Mouse (Mus musculus) sigmoid colon, adult 10 weeks (tissue): Measurements from ENCODE around the gene Apex1. TPM values are rescaled to one million over a fixed set of nuclear protein-coding genes. Genes with fewer than 3 reads are reported as not detected.

Source experiments
- polyA plus RNA-seq: library from polyadenylated mRNA; stranded (reverse); fragments of 350-450 nt; fragmentation: Illumina TruSeq; extraction: RNeasy Lipid Tissue Mini Kit (QIAGEN cat#74804); gene quantifications from one replicate; pipeline ENCODE4 v1.2.3, GENCODE M21; 2014; ENCODE audit warnings: low read depth, low replicate concordance

Apex1 gene
- 12.7 TPM for polyA plus RNA-seq

DNA sequence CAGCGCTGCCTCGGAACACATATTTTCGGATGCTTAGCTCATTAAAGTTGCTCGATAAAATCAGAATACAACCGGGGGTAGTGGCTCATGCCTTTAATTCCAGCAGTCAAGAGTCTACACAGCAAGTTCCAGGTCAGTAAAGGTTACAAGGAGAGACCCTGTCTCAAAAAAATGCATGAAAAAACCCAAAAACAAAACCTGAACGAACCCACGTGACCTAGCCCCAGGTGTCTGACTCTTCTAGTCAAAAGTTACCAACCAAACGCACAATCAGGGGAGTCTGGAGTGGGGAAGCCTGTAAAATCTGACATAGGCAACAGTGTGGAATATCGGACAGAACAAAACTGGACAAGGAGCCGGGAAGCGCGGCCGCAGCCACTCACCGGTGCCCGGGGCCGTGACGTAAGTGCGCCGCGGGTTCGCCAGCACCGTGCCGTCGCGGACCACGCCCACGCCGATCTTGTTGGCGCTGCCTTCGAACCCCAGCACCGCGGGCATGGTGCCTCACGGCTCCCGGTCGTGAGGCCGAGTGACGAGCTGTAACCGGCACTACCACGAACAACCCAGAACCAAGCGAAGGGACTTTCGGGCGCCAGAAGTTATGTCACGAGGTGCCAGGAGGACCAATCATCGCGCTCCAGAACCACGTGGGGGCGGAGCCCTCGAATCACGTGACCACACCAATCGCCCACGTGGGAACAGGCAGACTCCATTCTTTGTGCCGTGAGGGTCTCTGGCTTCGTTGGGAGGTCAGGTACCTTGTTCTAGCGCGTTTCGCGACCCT lies at the start of gene Apex1, which contains the start of gene Osgep:
Gene Apex1 (plus strand): TSS at position 688 of the 784 bp plus-strand sequence.
Gene Osgep (minus strand): TSS at position 613 of the 784 bp plus-strand sequence.

DNA sequence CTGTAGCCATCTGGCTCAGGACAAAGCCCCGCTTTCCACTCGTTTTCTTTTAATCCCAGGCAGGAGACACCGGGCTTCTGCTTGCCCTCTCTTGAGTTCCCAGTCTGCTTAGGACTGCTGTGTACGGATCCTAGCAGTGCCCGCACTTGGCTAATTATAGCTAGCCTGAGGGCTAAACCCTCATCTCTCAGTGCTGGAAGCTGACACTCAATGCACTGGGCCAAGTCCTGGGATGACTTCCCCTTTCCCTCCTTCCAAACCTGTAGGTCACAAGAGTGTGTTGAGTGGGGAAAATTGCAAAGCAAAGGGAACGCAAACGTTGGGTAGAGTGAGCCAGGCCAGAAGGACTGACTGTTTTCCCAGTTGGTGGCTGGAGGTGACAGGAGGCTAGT lies 27.4 kb upstream of the Apex1 start, which contains the start of gene Klhl33:
Gene Klhl33 (minus strand): TSS at position 134 of the 392 bp plus-strand sequence.

DNA sequence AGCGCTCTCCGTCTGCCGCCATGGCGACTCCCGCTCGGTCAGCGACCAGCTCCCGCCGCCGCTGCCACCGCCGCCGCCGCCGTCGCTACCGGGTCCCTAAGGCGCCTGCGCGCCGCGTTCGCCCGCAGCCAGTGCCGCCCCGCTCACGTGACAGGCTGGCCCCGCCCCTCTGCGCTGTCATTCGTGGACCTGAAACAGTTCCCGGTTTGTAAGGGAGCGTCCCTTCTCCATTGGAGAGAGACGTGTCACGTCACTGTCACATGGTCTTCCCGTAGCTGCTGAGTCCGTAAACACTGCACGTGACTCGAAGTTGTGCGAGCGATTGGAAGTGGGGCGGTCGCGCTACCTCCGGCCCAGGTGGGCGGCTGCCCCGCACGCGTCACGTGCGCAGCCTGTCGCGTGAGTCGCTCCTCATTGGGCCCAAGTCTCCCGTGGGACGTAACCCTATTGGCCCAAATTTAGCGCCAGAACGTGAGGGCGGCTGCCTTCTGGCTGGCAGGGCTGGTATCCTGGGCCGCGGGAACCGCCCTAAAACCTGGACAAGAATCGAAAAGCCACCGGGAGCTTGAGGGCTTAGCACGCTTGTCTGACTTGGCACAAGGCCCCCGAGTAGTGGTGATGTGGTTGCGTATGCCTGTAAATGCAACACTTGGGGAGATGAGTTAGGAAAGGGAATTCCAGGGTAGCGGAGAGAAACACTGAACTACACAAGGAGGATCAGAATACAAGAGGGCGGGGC lies 6.2 kb downstream of the Apex1 start, which contains the start of the genes Pip4p1 and Pnp:
Gene Pip4p1 (minus strand): TSS at position 103 of the 739 bp plus-strand sequence.
Gene Pnp (plus strand): TSS at position 329 of the 739 bp plus-strand sequence.

DNA sequence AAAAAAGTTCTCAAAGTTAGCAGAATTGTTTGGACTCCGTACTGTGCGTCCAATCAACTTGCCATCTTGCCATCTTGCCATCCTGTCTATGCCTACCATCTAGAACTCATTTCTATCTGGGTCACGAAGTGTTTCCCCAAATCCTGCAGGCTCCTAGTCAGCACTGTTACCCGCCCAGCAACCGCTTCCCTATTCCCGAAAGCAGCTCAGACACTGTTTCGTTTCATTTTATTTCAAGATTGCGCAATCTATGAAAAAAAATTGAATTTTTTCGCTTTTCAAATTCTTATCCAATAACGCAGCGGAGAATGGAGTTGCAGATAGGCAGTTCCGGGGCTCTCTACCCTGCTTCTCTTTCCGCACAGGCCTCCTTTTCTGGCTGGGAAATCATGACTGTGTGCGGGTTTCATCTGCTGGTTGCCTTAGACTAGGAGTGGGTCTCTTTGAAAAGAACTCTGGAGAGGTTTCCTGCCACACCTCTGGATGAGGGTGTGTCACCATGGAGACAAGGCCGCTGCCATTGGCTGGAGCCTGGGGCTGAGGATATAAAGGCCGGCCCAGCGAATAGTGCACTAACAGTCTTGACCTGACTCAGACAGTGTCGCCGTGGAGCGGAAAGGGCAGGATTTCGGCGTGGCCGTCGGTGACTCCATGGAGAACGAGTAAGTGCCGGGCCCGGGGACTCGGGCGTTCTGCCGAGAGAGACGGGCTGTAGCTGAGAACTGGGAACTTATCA lies 19.3 kb downstream of the Apex1 start, which contains the start of gene Gm49342:
Gene Gm49342 (plus strand): TSS at position 586 of the 736 bp plus-strand sequence.

DNA sequence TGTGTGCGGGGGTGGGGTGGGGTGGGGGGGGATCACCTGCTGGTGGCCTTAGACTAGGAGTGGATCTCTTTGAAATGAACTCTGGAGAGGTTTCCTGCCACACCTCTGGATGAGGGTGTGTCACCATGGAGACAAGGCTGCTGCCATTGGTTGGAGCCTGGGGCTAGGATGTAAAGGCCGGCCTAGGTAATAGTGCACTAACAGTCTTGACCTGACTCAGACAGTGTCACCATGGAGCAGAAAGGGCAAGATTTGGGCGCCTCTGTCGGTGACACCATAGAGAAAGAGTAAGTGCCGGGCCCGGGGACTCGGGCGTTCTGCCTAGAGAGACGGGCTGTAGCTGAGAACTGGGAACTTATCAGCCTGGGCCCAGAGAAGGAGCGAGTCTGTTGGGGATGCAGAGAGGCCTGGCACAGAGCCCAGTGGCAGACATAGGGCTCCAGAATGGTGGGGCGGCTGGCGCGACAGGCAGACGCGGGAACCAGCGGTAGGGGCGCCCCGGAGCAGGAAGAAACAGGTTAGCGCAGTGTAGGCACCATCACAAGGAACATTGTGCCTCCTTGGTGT lies 31.3 kb downstream of the Apex1 start, which contains the start of gene Pnp2:
Gene Pnp2 (plus strand): TSS at position 51 of the 567 bp plus-strand sequence.

Other genes starting within 250 kb of the Apex1 start
- not detected for gene Olfr747, start 231.8 kb upstream of the Apex1 start, polyA plus RNA-seq
- not detected for gene Olfr748, start 217.6 kb upstream of the Apex1 start, polyA plus RNA-seq
- not detected for gene Olfr749, start 179.9 kb upstream of the Apex1 start, polyA plus RNA-seq
- 31.4 TPM for gene Ttc5, start 139.4 kb upstream of the Apex1 start, polyA plus RNA-seq
- gene Ccnb1ip1, start 117.2 kb upstream of the Apex1 start, polyA plus RNA-seq = not detected
- gene Parp2, start 117.1 kb upstream of the Apex1 start, polyA plus RNA-seq = 62.1 TPM
- gene Tep1, start 54.4 kb upstream of the Apex1 start, polyA plus RNA-seq = 53.8 TPM
- 2.2 TPM for gene Klhl33, start 27.5 kb upstream of the Apex1 start, polyA plus RNA-seq
- gene Osgep, start 75 bp upstream of the Apex1 start, polyA plus RNA-seq = 13.2 TPM
- gene Pip4p1, start 5.9 kb downstream of the Apex1 start, polyA plus RNA-seq = 26.2 TPM
- gene Pnp, start 6.1 kb downstream of the Apex1 start, polyA plus RNA-seq = 68.2 TPM
- not detected for gene Gm49342, start 19.5 kb downstream of the Apex1 start, polyA plus RNA-seq
- 10.6 TPM for gene Pnp2, start 31.0 kb downstream of the Apex1 start, polyA plus RNA-seq
- gene Rnase10, start 82.8 kb downstream of the Apex1 start, polyA plus RNA-seq = 0.38 TPM
- 0.38 TPM for gene Rnase9, start 116.9 kb downstream of the Apex1 start, polyA plus RNA-seq
- not detected for gene Rnase11, start 125.2 kb downstream of the Apex1 start, polyA plus RNA-seq
- 1.1 TPM for gene Rnase12, start 132.7 kb downstream of the Apex1 start, polyA plus RNA-seq
- gene Olfr750, start 149.5 kb downstream of the Apex1 start, polyA plus RNA-seq = not detected
- 381 TPM for gene Rnase4, start 166.1 kb downstream of the Apex1 start, polyA plus RNA-seq
- gene Ang, start 166.2 kb downstream of the Apex1 start, polyA plus RNA-seq = 14.5 TPM
- gene Eddm3b, start 189.5 kb downstream of the Apex1 start, polyA plus RNA-seq = not detected
- 10.4 TPM for gene Rnase6, start 198.9 kb downstream of the Apex1 start, polyA plus RNA-seq
- 11.5 TPM for gene Rnase1, start 221.8 kb downstream of the Apex1 start, polyA plus RNA-seq
- gene Rnase2b, start 237.3 kb downstream of the Apex1 start, polyA plus RNA-seq = 2.9 TPM